Mouse (Mus musculus) gastrocnemius, postnatal 10 days (tissue): ENCODE measurements at regions not wholly inside any gene's neighbourhood (a gene's known extent, or its start where the extent isn't known, plus 50 kb on each side); places are given as distances from the start of the nearest gene placed in this dataset.

Experiments used
- DNase-seq: peaks from one replicate; pipeline ENCODE4 v3.0.0; 2021; ENCODE audit warnings: mixed read lengths

DNA sequence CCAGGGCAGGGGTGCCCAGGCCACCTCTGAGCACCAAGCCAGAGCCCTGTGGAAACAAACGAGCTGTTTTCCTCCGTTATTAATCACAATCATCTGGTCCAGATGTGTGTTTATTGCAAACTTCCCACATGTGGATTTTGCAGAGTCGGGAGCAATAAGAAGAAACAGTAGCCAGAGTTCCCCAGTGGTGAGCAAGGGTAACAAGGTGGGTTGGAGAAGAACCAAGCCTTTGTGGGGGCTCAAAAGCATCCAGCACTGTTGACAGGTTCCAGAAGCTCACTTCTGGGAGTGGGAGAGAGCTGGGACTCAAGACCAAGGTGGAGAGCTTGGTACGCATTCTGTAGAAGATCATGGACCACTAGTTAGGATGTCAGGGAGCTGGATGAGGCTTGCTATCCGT lies 63.6 kb downstream of the Hif1an start:
- no peak for DNase-seq

DNA sequence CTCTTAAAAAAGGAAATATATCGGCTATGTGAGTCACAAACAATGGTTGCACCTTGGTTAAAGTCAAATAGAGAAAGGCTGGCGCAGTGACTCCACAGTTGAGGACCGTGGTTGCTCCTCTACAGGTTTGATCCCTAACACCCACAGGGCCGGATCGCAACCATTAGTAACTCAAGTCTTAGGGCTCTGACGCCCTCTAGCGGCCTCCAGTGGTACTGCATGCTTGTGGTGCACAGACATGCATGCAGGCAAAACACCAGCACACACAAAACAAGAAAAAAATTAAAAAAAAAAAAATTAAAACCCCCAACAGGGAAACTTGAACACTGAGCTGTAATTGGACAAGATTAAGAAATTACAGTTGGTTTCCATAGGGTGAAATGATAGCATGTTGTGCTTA lies 67.1 kb downstream of the Hif1an start:
- no peak for DNase-seq

DNA sequence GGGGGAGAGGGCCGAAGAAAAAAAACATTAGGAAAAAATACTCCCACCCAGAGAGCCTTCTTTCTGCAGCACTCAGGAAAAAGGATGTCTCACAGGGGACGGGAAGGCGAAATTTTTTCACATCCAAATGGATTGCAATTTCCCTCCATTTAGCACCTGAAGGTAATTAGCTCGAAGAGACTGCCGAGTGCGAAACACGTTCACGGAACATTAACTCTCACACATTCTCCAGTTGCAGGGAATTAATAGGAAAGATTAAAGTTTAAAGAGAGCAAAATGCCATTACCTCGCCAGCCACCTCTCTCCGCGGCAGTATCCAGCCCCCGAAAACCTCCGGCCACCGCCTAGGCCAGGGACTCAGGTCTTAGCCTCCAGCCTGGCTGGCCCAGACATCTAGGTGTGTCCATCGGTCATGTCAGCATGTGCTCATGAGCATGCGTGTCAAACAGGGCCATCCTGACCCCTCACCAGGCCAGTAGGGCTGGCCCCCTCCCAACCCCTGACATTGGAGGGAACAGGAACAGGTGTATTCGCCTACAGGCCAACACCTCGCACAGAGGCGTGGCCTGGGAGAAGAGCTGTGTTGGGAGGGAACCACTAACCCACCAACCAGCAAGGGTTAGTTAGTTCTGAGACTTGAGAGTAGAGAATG lies 68.8 kb downstream of the Hif1an start:
- DNase-seq = no peak

DNA sequence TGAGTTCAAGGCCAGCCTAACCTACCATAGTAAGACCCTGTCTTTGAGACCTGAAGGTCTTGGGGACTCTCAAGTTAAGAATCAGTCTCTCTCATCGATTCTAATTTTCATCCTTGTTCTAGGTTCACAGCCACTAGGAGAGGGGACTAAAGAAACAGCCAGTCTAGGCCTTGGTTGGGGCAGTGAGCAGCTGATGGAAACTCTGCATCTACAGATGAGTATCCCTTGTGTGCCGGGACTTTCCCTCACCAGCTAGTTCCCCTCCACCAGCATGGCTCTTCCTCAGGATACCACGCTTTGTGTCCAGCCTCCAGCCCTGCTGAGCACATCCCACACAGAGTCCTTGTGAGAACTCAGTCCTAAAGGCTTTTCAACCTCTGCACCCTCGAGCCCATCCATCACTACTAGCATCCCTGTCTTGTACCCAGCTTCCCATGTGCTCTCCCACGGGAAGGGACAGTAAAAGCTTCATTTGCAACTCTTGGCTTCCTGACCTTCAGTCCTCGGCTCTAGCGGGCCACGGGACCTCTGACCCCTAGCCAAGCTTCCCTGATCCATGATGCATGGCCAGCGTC lies 74.6 kb downstream of the Hif1an start:
- DNase-seq = no peak

DNA sequence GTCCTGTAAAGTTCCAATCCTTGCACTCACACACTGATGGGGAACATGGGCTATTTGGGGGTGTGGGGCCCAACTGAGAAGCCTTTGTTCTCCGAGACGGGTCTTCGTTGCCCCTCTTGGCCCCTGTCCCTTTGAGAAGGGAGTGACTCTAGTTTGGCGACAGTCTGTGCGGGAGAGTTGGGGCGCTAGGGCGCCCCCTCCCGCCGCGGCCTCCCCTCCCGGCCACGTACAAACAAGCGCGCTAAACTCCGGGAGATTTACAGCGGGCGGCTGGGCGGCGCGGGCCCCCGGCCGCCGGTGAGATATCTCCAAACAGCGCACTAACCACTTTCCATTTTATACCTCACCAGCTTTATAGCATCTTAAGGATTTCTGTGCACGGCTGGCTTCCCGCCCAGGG lies 77.4 kb downstream of the Hif1an start:
- no peak for DNase-seq

DNA sequence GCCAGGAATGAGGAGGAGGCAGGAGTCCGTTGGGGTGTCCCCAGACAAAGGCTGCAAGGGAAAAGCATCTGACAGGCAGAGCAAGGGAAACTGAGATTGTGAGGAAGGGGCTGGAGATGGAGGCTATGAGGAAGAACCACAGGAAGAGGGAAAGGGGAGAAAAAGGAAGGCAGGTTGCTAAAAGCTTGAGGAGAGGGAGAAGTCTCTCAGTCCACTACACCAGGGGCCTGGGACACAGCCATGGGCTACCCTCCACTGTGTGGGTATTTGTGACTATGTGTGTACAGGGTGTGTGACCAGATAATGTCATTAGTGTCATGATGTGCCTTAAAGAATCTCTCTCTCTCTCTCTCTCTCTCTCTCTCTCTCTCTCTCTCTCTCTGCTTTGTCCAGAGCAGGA lies 77.9 kb downstream of the Hif1an start:
- no peak for DNase-seq

DNA sequence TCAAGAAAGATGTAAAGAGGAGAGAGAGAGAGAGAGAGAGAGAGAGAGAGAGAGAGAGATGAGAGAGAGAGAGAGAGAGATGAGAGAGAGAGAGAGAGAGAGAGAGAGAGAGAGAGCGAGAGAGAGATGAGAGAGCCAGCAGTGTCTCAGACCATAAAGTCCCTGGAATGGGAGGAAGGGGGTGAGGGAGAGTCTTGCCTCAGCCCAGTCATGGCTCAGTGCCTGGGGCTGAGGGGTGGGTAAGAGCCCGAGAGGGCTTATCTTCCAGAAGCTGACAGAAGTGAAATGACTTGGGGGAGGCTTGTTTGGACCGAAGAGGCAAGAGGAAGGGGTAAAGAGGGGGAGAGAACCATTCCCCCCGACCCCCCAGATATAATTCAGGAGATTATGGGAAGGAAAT lies 79.6 kb downstream of the Hif1an start:
- DNase-seq = no peak

DNA sequence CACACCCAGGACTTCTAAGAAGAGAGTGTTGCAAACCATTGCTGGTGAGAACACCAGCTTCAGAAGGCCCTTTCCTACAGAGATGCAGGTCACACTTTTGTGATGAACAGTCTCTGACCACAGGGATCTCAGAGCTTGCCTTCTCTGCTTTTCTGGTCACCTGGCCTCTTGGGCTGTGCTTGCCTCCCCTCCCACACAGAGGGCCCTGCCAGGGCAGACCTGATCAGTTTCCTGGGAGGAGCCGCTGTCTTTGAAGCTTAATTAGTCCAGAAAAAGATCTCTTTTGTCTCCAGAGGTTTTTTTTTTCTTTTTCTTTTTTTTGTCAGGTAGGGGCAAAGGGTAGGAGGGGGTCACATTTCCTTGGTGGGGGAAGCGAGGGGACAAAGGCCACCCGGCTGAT lies 81.7 kb downstream of the Hif1an start:
- no peak for DNase-seq

DNA sequence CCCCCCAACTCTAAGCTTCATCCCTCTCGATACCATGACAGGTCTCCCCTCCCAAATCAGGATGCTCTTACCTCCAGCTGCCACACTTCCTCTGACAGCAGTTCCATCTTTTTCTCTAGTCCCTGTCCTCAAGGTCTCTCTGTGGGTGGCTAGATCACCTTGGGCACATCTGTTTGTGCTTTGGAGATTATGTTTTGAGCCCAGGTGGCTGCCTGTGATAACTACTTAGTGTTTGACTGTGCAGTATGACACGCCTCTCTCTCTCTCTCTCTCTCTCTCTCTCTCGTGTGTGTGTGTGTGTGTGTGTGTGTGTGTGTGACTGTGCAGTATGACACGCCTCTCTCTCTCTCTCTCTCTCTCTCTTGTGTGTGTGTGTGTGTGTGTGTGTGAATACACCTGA lies 82.3 kb downstream of the Hif1an start:
- DNase-seq = no peak

DNA sequence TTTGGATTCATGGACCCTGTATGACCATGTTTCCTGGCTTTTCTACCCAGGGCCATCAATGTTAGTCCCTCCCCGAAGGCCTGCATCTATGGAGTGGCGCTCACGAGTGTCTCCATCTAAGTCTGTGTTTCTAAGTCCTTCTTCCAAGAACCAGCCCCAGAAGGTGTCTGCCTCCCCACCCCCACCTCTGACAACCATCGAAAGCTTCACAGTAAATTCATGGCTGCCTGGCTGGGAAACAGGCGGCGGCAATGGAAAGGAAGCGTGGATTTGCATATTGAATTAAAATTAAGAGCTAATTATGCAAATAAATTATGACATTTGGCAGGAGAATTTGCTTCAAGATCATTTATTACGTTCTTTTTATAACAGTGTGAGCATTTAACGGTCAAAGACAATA lies 83.9 kb downstream of the Hif1an start:
- no peak for DNase-seq

DNA sequence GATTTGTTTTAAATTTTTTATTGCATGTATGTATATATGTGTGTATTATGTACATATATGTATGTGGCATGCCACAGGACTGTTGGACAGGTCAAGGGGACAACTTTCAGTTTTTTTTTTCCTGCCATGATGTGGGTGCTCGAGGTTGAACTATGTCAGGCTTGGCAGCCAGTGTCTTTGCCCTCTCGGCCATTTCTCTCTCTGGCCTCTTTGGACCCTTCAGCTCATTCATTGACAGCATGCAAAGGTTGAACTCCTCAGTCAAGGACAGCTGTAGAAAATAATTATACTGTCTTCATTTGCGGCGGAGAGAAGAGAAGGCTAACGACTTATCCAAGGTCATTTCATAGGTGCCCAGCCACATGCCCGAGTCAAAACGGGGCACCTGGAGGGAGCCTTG lies 86.6 kb downstream of the Hif1an start:
- no peak for DNase-seq

DNA sequence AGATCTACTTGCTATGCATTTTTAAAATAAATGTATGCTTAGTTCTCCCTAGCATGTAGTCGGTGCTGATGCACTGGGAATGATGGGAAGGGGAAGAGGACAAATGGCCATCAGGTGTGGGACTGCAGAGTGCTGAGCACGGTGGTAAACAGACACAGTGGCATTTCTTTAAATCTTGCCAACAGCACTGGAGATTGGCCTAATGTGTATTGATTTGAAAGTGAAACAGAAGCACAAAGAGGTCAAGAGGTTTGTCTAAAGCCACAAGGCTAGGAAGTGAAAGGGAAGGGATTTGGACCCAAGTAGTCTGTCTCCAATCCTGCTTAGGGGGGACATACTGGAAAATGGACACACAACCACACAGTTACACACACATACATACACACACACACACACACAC lies 88.2 kb downstream of the Hif1an start:
- no peak for DNase-seq

DNA sequence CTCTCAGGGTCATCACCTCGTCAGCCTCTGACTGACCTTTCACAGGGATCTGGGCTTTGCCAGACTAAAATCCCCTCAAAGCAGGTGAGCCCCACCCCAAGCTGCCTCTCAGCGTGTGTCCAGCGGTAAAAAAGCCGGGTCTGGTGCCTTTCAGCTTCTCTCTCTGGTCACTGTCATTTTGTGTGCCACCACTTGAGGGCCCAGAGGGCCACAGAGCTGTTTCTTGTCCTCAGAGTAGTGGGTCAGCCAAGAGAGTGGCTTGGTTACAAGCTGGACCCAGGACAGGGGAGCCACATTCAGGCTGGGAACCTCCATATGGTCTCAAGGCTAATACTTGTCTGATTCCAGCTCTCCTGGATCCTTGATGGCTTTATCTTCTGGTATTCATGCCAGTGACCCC lies 89.0 kb downstream of the Hif1an start:
- no peak for DNase-seq

DNA sequence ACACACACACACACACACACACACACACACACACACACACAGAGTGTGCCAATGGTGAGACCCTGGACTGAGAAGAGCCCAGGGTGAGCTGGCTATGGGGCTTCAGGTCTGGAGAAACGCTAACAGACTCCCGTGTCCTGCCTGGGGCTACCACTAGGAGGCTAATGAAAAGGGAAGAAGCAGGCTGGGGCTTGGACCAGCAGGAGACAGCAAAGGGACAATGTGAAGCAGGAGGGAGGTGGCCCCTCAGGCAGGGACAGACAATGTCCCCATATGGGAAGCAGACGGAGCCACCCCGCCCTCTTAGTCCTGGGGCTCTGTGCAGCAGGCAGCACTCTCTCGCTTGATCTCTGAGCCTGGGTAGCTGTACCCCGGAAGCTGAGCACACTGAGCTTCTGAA lies 93.1 kb downstream of the Hif1an start:
- peak; percentile 56 for DNase-seq

DNA sequence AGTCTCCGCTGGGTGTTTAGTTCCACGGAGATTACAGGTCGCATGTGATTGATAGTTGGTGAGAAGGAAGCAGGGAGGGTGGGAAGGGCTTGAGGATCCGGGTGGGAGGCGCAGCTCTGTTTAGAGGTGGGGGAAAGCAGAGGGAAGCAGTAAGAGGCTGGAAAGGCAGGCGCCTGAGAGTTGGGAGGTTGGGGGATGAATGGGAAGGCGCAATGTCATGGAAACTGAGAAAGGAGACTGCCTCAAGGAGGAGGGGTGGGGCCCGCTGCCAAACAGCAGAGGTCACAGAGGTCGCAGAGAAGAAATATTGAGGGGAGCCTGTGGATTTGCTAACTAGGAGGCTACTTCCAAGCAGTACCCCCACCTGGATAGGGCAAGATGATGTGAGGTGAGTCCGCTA lies 96.5 kb upstream of the Pax2 start:
- DNase-seq = no peak

DNA sequence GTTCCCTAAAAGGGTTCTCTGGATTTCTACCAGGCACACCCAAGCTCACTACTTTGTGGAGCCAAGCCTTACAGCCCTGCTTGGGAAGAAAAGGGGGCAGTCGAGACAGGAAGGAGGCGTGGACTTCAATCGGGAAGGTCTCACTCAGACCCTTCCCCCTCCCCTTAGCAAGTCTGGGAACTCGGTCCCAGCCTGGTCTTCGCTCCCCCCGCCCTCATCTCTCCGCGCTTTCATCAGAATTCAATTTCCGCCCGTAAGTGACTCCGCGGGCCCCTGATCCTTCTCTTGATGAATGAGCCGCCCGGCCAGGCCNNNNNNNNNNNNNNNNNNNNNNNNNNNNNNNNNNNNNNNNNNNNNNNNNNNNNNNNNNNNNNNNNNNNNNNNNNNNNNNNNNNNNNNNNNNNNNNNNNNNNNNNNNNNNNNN lies 86.3 kb upstream of the Pax2 start:
- DNase-seq = no peak

DNA sequence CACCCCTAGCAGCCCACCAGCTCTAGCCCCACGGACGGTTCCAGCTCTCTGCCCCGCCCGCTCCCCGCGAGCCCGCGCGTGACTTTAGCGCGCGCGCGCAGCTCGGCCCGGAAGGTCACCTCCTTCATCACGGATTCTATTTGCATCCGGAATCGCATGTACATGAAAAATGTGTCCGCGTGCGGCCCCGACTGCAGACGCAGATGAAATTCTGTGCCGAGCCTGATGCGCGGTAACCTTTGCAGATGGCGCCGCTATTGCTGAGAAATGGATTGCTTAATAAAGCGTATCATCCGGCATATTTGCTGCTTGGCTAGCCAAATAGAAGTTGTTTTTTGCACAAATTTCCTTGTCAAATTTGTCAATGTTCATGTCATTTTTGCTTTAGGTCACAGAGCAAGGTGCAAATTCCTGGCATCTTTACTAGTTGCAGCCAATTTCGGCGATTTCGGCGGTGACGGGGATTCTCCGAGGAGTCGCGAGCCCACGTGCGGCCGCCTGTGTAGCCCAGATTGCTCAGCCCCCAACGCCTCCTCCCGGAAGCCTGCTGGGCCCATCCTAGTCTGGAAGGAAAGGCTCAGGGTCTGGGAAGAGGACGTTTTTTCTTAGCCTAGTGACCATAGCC lies 81.1 kb upstream of the Pax2 start:
- no peak for DNase-seq

DNA sequence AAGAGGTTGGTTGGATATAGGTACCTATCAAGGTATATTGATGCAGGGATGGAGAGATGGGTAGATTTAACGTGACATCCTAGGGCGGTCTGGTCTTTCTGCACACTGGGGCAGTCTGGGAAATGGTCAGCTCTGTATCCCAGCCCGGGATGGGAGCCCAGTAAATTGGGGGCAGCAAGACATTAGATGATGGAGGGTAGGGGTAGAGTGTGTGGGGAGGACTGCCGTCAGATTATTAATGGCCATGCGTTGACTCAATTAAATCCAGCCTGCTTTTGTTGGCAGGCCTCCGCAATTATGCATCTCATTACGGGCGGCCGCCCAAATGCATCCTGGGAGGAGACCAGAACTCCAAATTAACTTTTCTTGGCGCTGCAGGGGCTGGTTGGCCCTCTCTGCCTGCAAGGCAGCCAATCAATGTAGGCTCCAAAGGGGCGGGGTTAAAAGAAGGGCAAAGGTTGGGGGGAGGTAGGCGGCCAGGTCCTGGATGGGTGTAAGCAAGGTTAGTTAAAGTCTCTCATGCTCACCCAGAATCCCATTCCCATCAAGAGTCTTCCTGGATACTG lies 79.2 kb upstream of the Pax2 start:
- DNase-seq = no peak

DNA sequence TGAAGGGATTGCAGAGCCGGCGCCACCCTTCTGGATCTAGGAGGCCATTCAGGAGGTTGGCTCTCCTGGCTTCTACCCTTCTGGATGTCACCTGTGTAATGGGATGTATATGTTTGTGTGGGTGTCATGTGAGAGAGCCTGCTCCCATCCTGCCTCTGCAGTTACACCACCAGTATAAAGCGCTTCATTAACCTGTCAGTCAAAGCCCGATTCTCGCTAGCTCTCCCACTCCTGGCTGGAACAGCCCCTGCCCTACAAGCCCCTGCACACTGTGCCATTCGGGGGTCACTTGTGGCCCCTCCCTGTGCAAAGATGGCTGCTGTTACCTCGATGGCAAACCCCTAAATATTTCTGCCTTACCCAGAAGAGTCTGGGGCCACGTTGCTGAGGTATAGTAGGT lies 78.5 kb upstream of the Pax2 start:
- DNase-seq = no peak

DNA sequence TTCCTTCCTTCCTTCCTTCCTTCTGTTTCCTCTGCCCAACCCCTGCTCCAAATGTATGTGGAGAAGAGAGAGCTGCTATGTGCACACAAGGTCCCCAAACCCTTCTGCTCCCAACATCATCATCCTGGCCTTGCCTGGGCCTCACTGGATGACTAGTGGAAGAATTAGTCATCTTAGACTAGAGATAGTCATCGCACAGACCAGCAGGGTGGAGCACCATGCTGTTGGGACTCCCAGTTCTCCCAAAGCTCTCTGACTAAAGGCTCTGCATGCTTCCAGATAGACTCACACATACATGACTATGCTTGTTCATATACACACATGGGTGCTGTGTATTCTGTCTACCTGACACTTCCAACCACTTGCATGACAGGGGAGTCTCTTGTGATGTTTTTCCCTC lies 77.2 kb upstream of the Pax2 start:
- no peak for DNase-seq

DNA sequence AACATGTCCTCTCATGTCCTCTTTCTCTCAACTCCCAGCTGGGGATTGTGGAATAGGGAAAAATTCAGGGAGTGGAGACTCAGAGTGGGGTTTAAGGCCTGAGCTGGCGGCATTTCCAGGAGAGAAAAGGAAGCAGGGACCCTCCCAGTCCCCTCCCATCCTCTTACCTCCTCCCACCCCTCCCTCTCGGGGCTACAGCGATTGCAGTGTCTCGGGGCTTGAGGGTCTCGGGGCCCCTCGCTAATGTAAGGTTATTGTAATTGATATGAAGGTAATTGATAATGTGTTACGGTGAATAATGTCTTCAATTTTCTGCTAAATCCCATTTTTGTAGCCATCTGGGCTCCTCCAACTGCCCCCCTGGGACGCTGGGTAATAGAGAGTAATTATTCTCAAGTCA lies 74.2 kb upstream of the Pax2 start:
- no peak for DNase-seq

DNA sequence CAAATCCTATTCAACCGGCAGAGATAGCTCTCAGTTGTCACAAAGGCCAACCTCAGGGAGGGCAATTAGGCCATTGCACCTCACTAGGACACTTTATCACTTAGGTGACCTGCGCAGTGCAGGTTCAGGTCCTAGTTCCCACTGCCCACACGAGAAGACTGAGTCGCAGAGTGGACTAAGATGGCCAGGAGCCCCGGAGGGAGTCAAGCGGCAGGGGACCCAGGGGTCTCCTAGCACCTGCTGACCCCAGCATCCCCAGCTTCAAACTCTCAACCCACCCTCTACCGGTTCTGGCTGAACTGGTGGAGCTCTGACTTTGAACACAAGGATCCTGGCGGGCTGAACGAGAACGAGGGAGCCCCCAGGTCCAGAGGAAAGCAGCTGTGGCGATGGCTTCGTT lies 72.7 kb upstream of the Pax2 start:
- DNase-seq = no peak

DNA sequence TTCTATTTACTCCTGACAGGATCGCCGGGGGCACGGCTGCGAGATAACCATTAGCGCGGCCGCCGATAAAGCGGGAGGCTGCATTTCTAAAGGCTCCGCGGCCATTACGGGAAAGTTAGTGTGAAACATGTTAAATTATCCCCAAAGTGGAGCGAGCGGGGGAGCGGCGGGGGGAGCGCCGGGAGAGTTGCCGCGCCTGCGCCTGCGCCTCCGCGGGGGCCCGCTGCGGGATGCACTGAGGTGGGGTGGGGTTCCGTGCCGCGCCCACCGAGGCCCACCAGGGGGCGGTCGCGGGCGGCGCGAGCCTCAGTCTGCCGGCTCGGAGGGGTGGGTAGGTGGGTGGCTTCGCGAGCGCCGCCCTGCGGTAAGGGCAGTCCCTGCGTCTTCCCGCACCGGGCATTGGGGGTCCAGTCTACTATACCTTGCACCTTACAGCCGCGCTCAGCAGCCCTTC lies 71.8 kb upstream of the Pax2 start:
- peak; percentile 43 for DNase-seq

DNA sequence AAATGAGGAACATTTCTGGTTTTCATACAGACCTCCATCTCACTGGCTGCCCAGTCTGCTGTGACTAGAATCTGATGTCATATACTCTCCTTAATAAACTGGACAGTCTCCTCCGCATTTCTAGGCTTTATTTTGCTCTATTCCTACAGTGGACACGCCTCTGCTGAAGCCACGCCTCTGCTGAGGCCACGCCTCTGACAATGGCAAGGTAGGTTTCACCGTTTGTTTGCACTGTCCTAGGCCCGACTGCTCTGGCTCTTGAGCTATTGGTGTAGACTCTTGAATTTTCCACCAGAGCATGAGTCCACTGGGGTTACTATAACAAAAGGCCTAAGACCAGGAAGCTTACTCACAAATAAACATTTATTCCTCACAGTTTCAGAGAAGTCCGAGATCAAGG lies 69.8 kb upstream of the Pax2 start:
- no peak for DNase-seq
